Mouse (Mus musculus) cerebellum, adult 2 months (tissue): ENCODE data around the gene Xylt2.

Source experiments
- CTCF ChIP-seq: fragments of 200-500 bp; IDR thresholded peaks from 2 replicates; pipeline ENCODE4 v1.5.1; 2011; ENCODE audit warnings: low read depth, mild to moderate bottlenecking, control low read depth, low read length, moderate library complexity, borderline replicate concordance; ENCODE audit not compliant: insufficient read depth
- POLR2A ChIP-seq: fragments of 200-500 bp; IDR thresholded peaks from 2 replicates; pipeline ENCODE4 v1.6.1; 2011; ENCODE audit warnings: low read length, control low read depth, borderline replicate concordance; ENCODE audit not compliant: insufficient read depth

GRCm38 (mm10) chr11:94634431-94634830 lies 42.9 kb downstream of the Xylt2 start:
- TF ChIP-seq CTCF (no peak), POLR2A (no peak)
